Mouse (Mus musculus): ENCODE results near the gene Ttll13. TPM values are rescaled to one million over a fixed set of nuclear protein-coding genes. Genes with fewer than 3 reads are reported as not detected.

The Ttll13 gene
- polyA plus RNA-seq, 1 experiment: 1.2 TPM

- no peaks in the 10 kb centered on the region for H3K9me3 ChIP-seq (replicated peaks; ENCODE audit: control insufficient read depth, insufficient read depth, low read length, poor library complexity, severe bottlenecking)
- TF ChIP-seq CTCF (IDR thresholded peaks at IDR 0.05; ENCODE audit: low read depth, low read length) (no peak), EP300 (IDR thresholded peaks at IDR 0.05; ENCODE audit: insufficient read depth, low read depth, low read length) (no peak), POLR2A (IDR thresholded peaks at IDR 0.05; ENCODE audit: insufficient read depth, low read length) (no peak)
- H3K4me3 ChIP-seq (ENCODE audit: low read depth, low read length): peak overlapping the region; percentile 97
- H3K27ac ChIP-seq (ENCODE audit: insufficient read depth, low read length): peak overlapping the region; percentile 58; the same call in 1 of the 2 replicates
- peaks cover 17% of the 10 kb centered on the region for H3K36me3 ChIP-seq (ENCODE audit: control insufficient read depth, insufficient read depth, low read length, poor library complexity, severe bottlenecking)
- no peaks in the 10 kb centered on the region for H3K4me1 ChIP-seq (ENCODE audit: control insufficient read depth, insufficient read depth, low read length)
- no peaks in the 10 kb centered on the region for H3K27me3 ChIP-seq (ENCODE audit: control insufficient read depth, insufficient read depth, low read length, poor library complexity, severe bottlenecking)
- peak overlapping the region; percentile 99 for H3K9ac ChIP-seq (ENCODE audit: low read depth, poor library complexity, severe bottlenecking)
Observed at GRCm38 (mm10) chr7:80294764-80295648, 48.8 kb downstream of the Ttll13 start.

- Histone ChIP-seq H3K4me3 (ENCODE audit: low read depth, low read length) (no peak overlapping the region; the same call in 1 of the 2 replicates), H3K36me3 (ENCODE audit: control insufficient read depth, insufficient read depth, low read length, poor library complexity, severe bottlenecking) (peaks cover 28% of the 10 kb centered on the region), H3K9me3 (replicated peaks; ENCODE audit: control insufficient read depth, insufficient read depth, low read length, poor library complexity, severe bottlenecking) (no peaks in the 10 kb centered on the region), H3K9ac (ENCODE audit: low read depth, poor library complexity, severe bottlenecking) (peak overlapping the region; percentile 60), H3K27ac (ENCODE audit: insufficient read depth, low read length) (no peak overlapping the region), H3K27me3 (ENCODE audit: control insufficient read depth, insufficient read depth, low read length, poor library complexity, severe bottlenecking) (no peaks in the 10 kb centered on the region), H3K4me1 (ENCODE audit: control insufficient read depth, insufficient read depth, low read length) (no peaks in the 10 kb centered on the region)
- TF ChIP-seq CTCF (IDR thresholded peaks at IDR 0.05; ENCODE audit: low read depth, low read length) (no peak), POLR2A (IDR thresholded peaks at IDR 0.05; ENCODE audit: insufficient read depth, low read length) (no peak), EP300 (IDR thresholded peaks at IDR 0.05; ENCODE audit: insufficient read depth, low read depth, low read length) (no peak)
Observed at GRCm38 (mm10) chr7:80296462-80296861, 50.3 kb downstream of the Ttll13 start.

DNA sequence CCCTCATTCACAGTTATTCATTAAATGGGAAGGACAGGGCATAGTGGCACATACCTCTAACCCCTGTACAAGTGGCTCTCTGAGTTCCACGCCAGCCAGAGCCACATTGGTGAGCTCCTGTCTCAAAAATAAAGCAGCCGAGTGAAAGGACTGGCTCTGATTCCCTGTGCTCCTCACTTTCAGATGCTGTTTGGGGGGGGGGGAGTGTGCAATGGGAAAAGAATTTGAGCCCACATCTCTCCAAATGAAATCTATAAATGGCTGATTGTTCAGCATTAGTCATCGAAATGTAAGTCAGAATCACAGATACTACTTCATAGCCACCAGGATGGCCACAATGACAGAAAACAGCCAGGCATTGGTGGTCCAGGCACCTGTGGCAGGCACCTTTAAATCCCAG lies 50.9 kb downstream of the Ttll13 start:
- 0 out of 2 replicates have a peak overlapping the region, but pooled peaks have one; percentile 6 for H3K4me3 ChIP-seq (ENCODE audit: low read depth, low read length)
- H3K27ac ChIP-seq (ENCODE audit: insufficient read depth, low read length): no peak overlapping the region
- H3K9ac ChIP-seq (ENCODE audit: low read depth, poor library complexity, severe bottlenecking): no peak overlapping the region
- no peaks in the 10 kb centered on the region for H3K27me3 ChIP-seq (ENCODE audit: control insufficient read depth, insufficient read depth, low read length, poor library complexity, severe bottlenecking)
- H3K36me3 ChIP-seq (ENCODE audit: control insufficient read depth, insufficient read depth, low read length, poor library complexity, severe bottlenecking): peaks cover 34% of the 10 kb centered on the region
- H3K9me3 ChIP-seq (replicated peaks; ENCODE audit: control insufficient read depth, insufficient read depth, low read length, poor library complexity, severe bottlenecking): no peaks in the 10 kb centered on the region
- TF ChIP-seq CTCF (IDR thresholded peaks at IDR 0.05; ENCODE audit: low read depth, low read length): no peak
- TF ChIP-seq EP300 (IDR thresholded peaks at IDR 0.05; ENCODE audit: insufficient read depth, low read depth, low read length): no peak
- TF ChIP-seq POLR2A (IDR thresholded peaks at IDR 0.05; ENCODE audit: insufficient read depth, low read length): no peak
- H3K4me1 ChIP-seq (ENCODE audit: control insufficient read depth, insufficient read depth, low read length): no peaks in the 10 kb centered on the region

GRCm38 (mm10) chr7:80298754-80299153 lies 52.6 kb downstream of the Ttll13 start:
- Histone ChIP-seq H3K9me3 (replicated peaks; ENCODE audit: control insufficient read depth, insufficient read depth, low read length, poor library complexity, severe bottlenecking) (no peaks in the 10 kb centered on the region), H3K9ac (ENCODE audit: low read depth, poor library complexity, severe bottlenecking) (no peak overlapping the region), H3K36me3 (ENCODE audit: control insufficient read depth, insufficient read depth, low read length, poor library complexity, severe bottlenecking) (peaks cover 47% of the 10 kb centered on the region), H3K27me3 (ENCODE audit: control insufficient read depth, insufficient read depth, low read length, poor library complexity, severe bottlenecking) (no peaks in the 10 kb centered on the region), H3K4me1 (ENCODE audit: control insufficient read depth, insufficient read depth, low read length) (no peaks in the 10 kb centered on the region), H3K4me3 (ENCODE audit: low read depth, low read length) (no peak overlapping the region), H3K27ac (ENCODE audit: insufficient read depth, low read length) (no peak overlapping the region)
- no peak for TF ChIP-seq POLR2A (IDR thresholded peaks at IDR 0.05; ENCODE audit: insufficient read depth, low read length)
- TF ChIP-seq CTCF (IDR thresholded peaks at IDR 0.05; ENCODE audit: low read depth, low read length): no peak
- TF ChIP-seq EP300 (IDR thresholded peaks at IDR 0.05; ENCODE audit: insufficient read depth, low read depth, low read length): no peak

GRCm38 (mm10) chr7:80299568-80299967 lies 53.4 kb downstream of the Ttll13 start:
- no peak overlapping the region for H3K9ac ChIP-seq (ENCODE audit: low read depth, poor library complexity, severe bottlenecking)

DNA sequence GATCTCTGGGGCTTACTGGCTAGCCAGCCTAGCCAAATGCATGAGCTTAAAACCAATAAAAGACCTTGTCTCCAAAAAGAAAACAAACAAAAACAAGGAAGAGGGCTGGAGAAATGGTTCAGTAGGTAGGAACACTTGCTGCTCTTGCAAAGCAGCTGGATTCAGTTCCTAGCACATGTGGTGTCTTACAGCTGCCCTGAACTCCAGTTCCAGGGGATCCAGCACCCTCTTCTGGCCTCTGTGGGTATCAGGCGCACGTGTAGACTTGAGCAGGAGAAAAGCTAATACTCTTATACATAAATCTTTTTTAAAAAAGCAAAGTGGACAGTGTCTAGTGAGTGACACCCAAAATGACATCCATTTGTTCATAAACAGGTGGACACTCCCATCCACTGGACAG lies 55.3 kb downstream of the Ttll13 start:
- peak; percentile 51 for TF ChIP-seq CTCF (IDR thresholded peaks at IDR 0.05; ENCODE audit: low read depth, low read length)
- no peak for TF ChIP-seq EP300 (IDR thresholded peaks at IDR 0.05; ENCODE audit: insufficient read depth, low read depth, low read length)
- Histone ChIP-seq H3K9ac (ENCODE audit: low read depth, poor library complexity, severe bottlenecking) (no peak overlapping the region), H3K36me3 (ENCODE audit: control insufficient read depth, insufficient read depth, low read length, poor library complexity, severe bottlenecking) (peaks cover 70% of the 10 kb centered on the region), H3K27ac (ENCODE audit: insufficient read depth, low read length) (no peak overlapping the region), H3K4me1 (ENCODE audit: control insufficient read depth, insufficient read depth, low read length) (no peaks in the 10 kb centered on the region), H3K9me3 (replicated peaks; ENCODE audit: control insufficient read depth, insufficient read depth, low read length, poor library complexity, severe bottlenecking) (no peaks in the 10 kb centered on the region), H3K27me3 (ENCODE audit: control insufficient read depth, insufficient read depth, low read length, poor library complexity, severe bottlenecking) (no peaks in the 10 kb centered on the region), H3K4me3 (ENCODE audit: low read depth, low read length) (no peak overlapping the region)

More at GRCm38 (mm10) chr7:80299568-80299967, 53.4 kb downstream of the Ttll13 start:
- Histone ChIP-seq H3K27me3 (ENCODE audit: control insufficient read depth, insufficient read depth, low read length, poor library complexity, severe bottlenecking) (no peaks in the 10 kb centered on the region), H3K9me3 (replicated peaks; ENCODE audit: control insufficient read depth, insufficient read depth, low read length, poor library complexity, severe bottlenecking) (no peaks in the 10 kb centered on the region), H3K36me3 (ENCODE audit: control insufficient read depth, insufficient read depth, low read length, poor library complexity, severe bottlenecking) (peaks cover 55% of the 10 kb centered on the region), H3K4me1 (ENCODE audit: control insufficient read depth, insufficient read depth, low read length) (no peaks in the 10 kb centered on the region), H3K27ac (ENCODE audit: insufficient read depth, low read length) (no peak overlapping the region), H3K4me3 (ENCODE audit: low read depth, low read length) (no peak overlapping the region)
- TF ChIP-seq CTCF (IDR thresholded peaks at IDR 0.05; ENCODE audit: low read depth, low read length): no peak
- no peak for TF ChIP-seq EP300 (IDR thresholded peaks at IDR 0.05; ENCODE audit: insufficient read depth, low read depth, low read length)
- TF ChIP-seq POLR2A (IDR thresholded peaks at IDR 0.05; ENCODE audit: insufficient read depth, low read length): no peak

Measured in ES-Bruce4 (cell line).